Mouse (Mus musculus): Measurements from ENCODE around the gene Acbd4. TPM values are rescaled to one million over a fixed set of nuclear protein-coding genes. Genes with fewer than 3 reads are reported as not detected.
A peak's percentile ranks its signal among the peaks of the same experiment; 100 is the strongest.

The Acbd4 gene
- polyA plus RNA-seq, 1 experiment from 2014 or later = 13.3 TPM

- ATAC-seq (ENCODE audit: insufficient number of reproducible peaks, insufficient read depth, low FRiP score, low read depth) = no peak
- no peak overlapping the region; the same call in 1 of the 2 replicates for H3K9ac ChIP-seq (ENCODE audit: low read length)
- no peak overlapping the region for H3K27ac ChIP-seq (replicated peaks in 1 of 2; ENCODE audit: control insufficient read depth in 1 of 2, insufficient read depth in 1 of 2, low read depth in 2 of 2, low read length in 2 of 2)
- peaks cover 15 to 17% of the 10 kb centered on the region in 2 experiments for H3K4me1 ChIP-seq (ENCODE audit: control insufficient read depth in 2 of 2, insufficient read depth in 2 of 2, low read length in 2 of 2)
- 61% methylated on average over 10 of the region's 10 CpGs for WGBS
- H3K27me3 ChIP-seq (ENCODE audit: control insufficient read depth, insufficient read depth, low read length) = no peaks in the 10 kb centered on the region
- peaks cover 67% of the 10 kb centered on the region for H3K36me3 ChIP-seq (ENCODE audit: control insufficient read depth, insufficient read depth, low read length)
- 0 out of 2 replicates have a peak overlapping the region, but pooled peaks have one; percentile 24 for H3K4me2 ChIP-seq (ENCODE audit: low read length)
- H3K4me3 ChIP-seq (ENCODE audit: control insufficient read depth in 1 of 2, insufficient read depth in 1 of 2, low read depth in 1 of 2, low read length in 2 of 2) = no peak overlapping the region
- no peaks in the 10 kb centered on the region for H3K9me3 ChIP-seq (ENCODE audit: control insufficient read depth, low read length)
These were observed 27.3 kb upstream of the Acbd4 start for GRCm38 (mm10) chr11:103074121-103074650.

GRCm38 (mm10) chr11:103074796-103075323 lies 26.6 kb upstream of the Acbd4 start:
- H3K4me3 ChIP-seq (ENCODE audit: control insufficient read depth in 1 of 2, insufficient read depth in 1 of 2, low read depth in 1 of 2, low read length in 2 of 2) = no peak overlapping the region
- H3K27me3 ChIP-seq (ENCODE audit: control insufficient read depth, insufficient read depth, low read length) = 0 out of 2 replicates have a peak, but pooled peaks cover 3% of the 10 kb centered on the region
- peaks cover 60% of the 10 kb centered on the region for H3K36me3 ChIP-seq (ENCODE audit: control insufficient read depth, insufficient read depth, low read length)
- no peak overlapping the region for H3K27ac ChIP-seq (replicated peaks in 1 of 2; ENCODE audit: control insufficient read depth in 1 of 2, insufficient read depth in 1 of 2, low read depth in 2 of 2, low read length in 2 of 2)
- peaks cover 15 to 17% of the 10 kb centered on the region in 2 experiments for H3K4me1 ChIP-seq (ENCODE audit: control insufficient read depth in 2 of 2, insufficient read depth in 2 of 2, low read length in 2 of 2)
- ATAC-seq (ENCODE audit: insufficient number of reproducible peaks, insufficient read depth, low FRiP score, low read depth) = no peak
- no peaks in the 10 kb centered on the region for H3K9me3 ChIP-seq (ENCODE audit: control insufficient read depth, low read length)
- no peak overlapping the region; the same call in 1 of the 2 replicates for H3K9ac ChIP-seq (ENCODE audit: low read length)
- 17% methylated on average over 10 of the region's 10 CpGs for WGBS
- 0 out of 2 replicates have a peak overlapping the region, but pooled peaks have one; percentile 24 for H3K4me2 ChIP-seq (ENCODE audit: low read length)

- H3K27ac ChIP-seq (replicated peaks in 1 of 2; ENCODE audit: control insufficient read depth in 1 of 2, insufficient read depth in 1 of 2, low read depth in 2 of 2, low read length in 2 of 2) = no peak overlapping the region
- peaks cover 49% of the 10 kb centered on the region for H3K36me3 ChIP-seq (ENCODE audit: control insufficient read depth, insufficient read depth, low read length)
- H3K4me3 ChIP-seq (ENCODE audit: control insufficient read depth in 1 of 2, insufficient read depth in 1 of 2, low read depth in 1 of 2, low read length in 2 of 2) = no peak overlapping the region
- no peak overlapping the region for H3K9ac ChIP-seq (ENCODE audit: low read length)
- 0 out of 2 replicates have a peak, but pooled peaks cover 6% of the 10 kb centered on the region for H3K27me3 ChIP-seq (ENCODE audit: control insufficient read depth, insufficient read depth, low read length)
- no peak for ATAC-seq (ENCODE audit: insufficient number of reproducible peaks, insufficient read depth, low FRiP score, low read depth)
- 75% methylated on average over 7 of the region's 7 CpGs for WGBS
- no peak overlapping the region for H3K4me2 ChIP-seq (ENCODE audit: low read length)
- H3K4me1 ChIP-seq (ENCODE audit: control insufficient read depth in 2 of 2, insufficient read depth in 2 of 2, low read length in 2 of 2) = peaks cover 18 to 28% of the 10 kb centered on the region in 2 experiments
- H3K9me3 ChIP-seq (ENCODE audit: control insufficient read depth, low read length) = no peaks in the 10 kb centered on the region
These were observed 25.5 kb upstream of the Acbd4 start for GRCm38 (mm10) chr11:103076010-103076409.

GRCm38 (mm10) chr11:103076581-103076980 lies 24.9 kb upstream of the Acbd4 start:
- H3K27me3 ChIP-seq (ENCODE audit: control insufficient read depth, insufficient read depth, low read length) = 0 out of 2 replicates have a peak, but pooled peaks cover 6% of the 10 kb centered on the region

GRCm38 (mm10) chr11:103078131-103078530 lies 23.4 kb upstream of the Acbd4 start:
- H3K36me3 ChIP-seq (ENCODE audit: control insufficient read depth, insufficient read depth, low read length) = peaks cover 31% of the 10 kb centered on the region
- no peak overlapping the region for H3K9ac ChIP-seq (ENCODE audit: low read length)
- no peak for ATAC-seq (ENCODE audit: insufficient number of reproducible peaks, insufficient read depth, low FRiP score, low read depth)
- peaks cover 18 to 29% of the 10 kb centered on the region in 2 experiments for H3K4me1 ChIP-seq (ENCODE audit: control insufficient read depth in 2 of 2, insufficient read depth in 2 of 2, low read length in 2 of 2)
- no peak overlapping the region for H3K4me2 ChIP-seq (ENCODE audit: low read length)
- H3K9me3 ChIP-seq (ENCODE audit: control insufficient read depth, low read length) = no peaks in the 10 kb centered on the region
- no peak overlapping the region for H3K4me3 ChIP-seq (ENCODE audit: control insufficient read depth in 1 of 2, insufficient read depth in 1 of 2, low read depth in 1 of 2, low read length in 2 of 2)
- H3K27ac ChIP-seq (replicated peaks in 1 of 2; ENCODE audit: control insufficient read depth in 1 of 2, insufficient read depth in 1 of 2, low read depth in 2 of 2, low read length in 2 of 2) = no peak overlapping the region
- H3K27me3 ChIP-seq (ENCODE audit: control insufficient read depth, insufficient read depth, low read length) = 0 out of 2 replicates have a peak, but pooled peaks cover 6% of the 10 kb centered on the region
- WGBS = 73% methylated on average over 11 of the region's 11 CpGs

More at GRCm38 (mm10) chr11:103076581-103076980, 24.9 kb upstream of the Acbd4 start:
- peaks cover 18 to 29% of the 10 kb centered on the region in 2 experiments for H3K4me1 ChIP-seq (ENCODE audit: control insufficient read depth in 2 of 2, insufficient read depth in 2 of 2, low read length in 2 of 2)
- H3K9ac ChIP-seq (ENCODE audit: low read length) = no peak overlapping the region
- WGBS = 86% methylated on average over 8 of the region's 8 CpGs
- no peaks in the 10 kb centered on the region for H3K9me3 ChIP-seq (ENCODE audit: control insufficient read depth, low read length)
- no peak overlapping the region for H3K4me2 ChIP-seq (ENCODE audit: low read length)
- no peak overlapping the region for H3K4me3 ChIP-seq (ENCODE audit: control insufficient read depth in 1 of 2, insufficient read depth in 1 of 2, low read depth in 1 of 2, low read length in 2 of 2)
- no peak for ATAC-seq (ENCODE audit: insufficient number of reproducible peaks, insufficient read depth, low FRiP score, low read depth)
- peaks cover 43% of the 10 kb centered on the region for H3K36me3 ChIP-seq (ENCODE audit: control insufficient read depth, insufficient read depth, low read length)
- no peak overlapping the region for H3K27ac ChIP-seq (replicated peaks in 1 of 2; ENCODE audit: control insufficient read depth in 1 of 2, insufficient read depth in 1 of 2, low read depth in 2 of 2, low read length in 2 of 2)

- Histone ChIP-seq H3K4me1 (ENCODE audit: control insufficient read depth in 2 of 2, insufficient read depth in 2 of 2, low read length in 2 of 2) (peaks cover 6 to 12% of the 10 kb centered on the region in 2 experiments; a peak in 3 of 4 replicates), H3K9ac (ENCODE audit: low read length) (peak overlapping the region; percentile 67), H3K27ac (replicated peaks in 1 of 2; ENCODE audit: control insufficient read depth in 1 of 2, insufficient read depth in 1 of 2, low read depth in 2 of 2, low read length in 2 of 2) (no peak overlapping the region), H3K4me3 (ENCODE audit: control insufficient read depth in 1 of 2, insufficient read depth in 1 of 2, low read depth in 1 of 2, low read length in 2 of 2) (peak overlapping the region; percentile 33 to 39), H3K4me2 (ENCODE audit: low read length) (peak overlapping the region; percentile 64), H3K36me3 (ENCODE audit: control insufficient read depth, insufficient read depth, low read length) (peaks cover 23% of the 10 kb centered on the region), H3K27me3 (ENCODE audit: control insufficient read depth, insufficient read depth, low read length) (0 out of 2 replicates have a peak, but pooled peaks cover 6% of the 10 kb centered on the region), H3K9me3 (ENCODE audit: control insufficient read depth, low read length) (no peaks in the 10 kb centered on the region)
- WGBS = 4% methylated on average over 43 of the region's 43 CpGs
- peak; percentile 58 for ATAC-seq (ENCODE audit: insufficient number of reproducible peaks, insufficient read depth, low FRiP score, low read depth)
These were observed 21.0 kb upstream of the Acbd4 start for GRCm38 (mm10) chr11:103080323-103081091.

- Histone ChIP-seq H3K27me3 (ENCODE audit: control insufficient read depth, insufficient read depth, low read length) (0 out of 2 replicates have a peak, but pooled peaks cover 6% of the 10 kb centered on the region), H3K4me2 (ENCODE audit: low read length) (no peak overlapping the region), H3K27ac (replicated peaks in 1 of 2; ENCODE audit: control insufficient read depth in 1 of 2, insufficient read depth in 1 of 2, low read depth in 2 of 2, low read length in 2 of 2) (no peak overlapping the region), H3K9me3 (ENCODE audit: control insufficient read depth, low read length) (no peaks in the 10 kb centered on the region), H3K36me3 (ENCODE audit: control insufficient read depth, insufficient read depth, low read length) (peaks cover 12% of the 10 kb centered on the region), H3K4me3 (ENCODE audit: control insufficient read depth in 1 of 2, insufficient read depth in 1 of 2, low read depth in 1 of 2, low read length in 2 of 2) (no peak overlapping the region), H3K9ac (ENCODE audit: low read length) (no peak overlapping the region), H3K4me1 (ENCODE audit: control insufficient read depth in 2 of 2, insufficient read depth in 2 of 2, low read length in 2 of 2) (peaks cover 3 to 12% of the 10 kb centered on the region in 2 experiments; a peak in 3 of 4 replicates)
- WGBS = 67% methylated on average over 6 of the region's 6 CpGs
- no peak for ATAC-seq (ENCODE audit: insufficient number of reproducible peaks, insufficient read depth, low FRiP score, low read depth)
These were observed 19.9 kb upstream of the Acbd4 start for GRCm38 (mm10) chr11:103081631-103082030.

Measured in heart, embryonic 14.5 days (tissue).